Mouse (Mus musculus): ENCODE data around the gene Nob1.

The Nob1 gene

DNA sequence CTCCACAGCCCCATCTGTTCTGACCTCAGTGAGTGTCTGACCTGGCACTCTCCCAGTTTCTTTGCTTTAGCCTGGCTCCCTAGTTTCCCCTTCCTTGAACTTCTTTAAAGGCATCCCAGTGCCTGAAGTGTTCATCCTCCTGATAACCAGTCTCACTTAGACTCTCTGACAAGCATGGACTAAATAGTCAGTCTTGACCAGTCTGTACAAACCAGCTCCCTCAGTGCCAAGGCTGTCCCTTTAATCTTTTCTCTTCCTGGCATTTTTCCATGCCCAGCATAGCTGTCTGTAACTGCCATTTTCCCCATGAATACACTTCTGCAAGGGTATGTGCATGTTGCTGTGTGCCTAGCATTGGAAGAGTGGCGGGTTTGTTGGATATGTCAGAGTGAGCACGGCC lies 39.8 kb downstream of the Nob1 start:
- DNase-seq: no peak

DNA sequence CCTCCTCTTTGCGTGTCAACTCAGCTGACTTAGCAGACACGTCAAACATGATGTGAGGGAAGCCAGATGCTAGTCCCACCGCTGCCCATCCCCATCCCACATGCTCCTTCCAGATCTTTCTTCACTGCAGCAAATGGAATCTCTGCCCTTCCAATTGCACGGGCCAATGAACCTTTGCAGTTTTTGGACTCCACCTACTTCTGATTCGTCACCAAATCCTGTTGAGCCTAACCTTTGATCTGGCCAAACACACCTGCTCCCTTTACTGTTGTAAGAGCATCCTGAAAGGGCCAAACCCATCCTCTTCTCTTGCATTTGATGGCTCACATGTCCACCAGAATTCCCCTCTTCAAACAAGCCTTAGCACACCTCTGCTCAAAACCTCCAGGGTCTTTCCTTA lies 40.2 kb downstream of the Nob1 start:
- DNase-seq: no peak

DNA sequence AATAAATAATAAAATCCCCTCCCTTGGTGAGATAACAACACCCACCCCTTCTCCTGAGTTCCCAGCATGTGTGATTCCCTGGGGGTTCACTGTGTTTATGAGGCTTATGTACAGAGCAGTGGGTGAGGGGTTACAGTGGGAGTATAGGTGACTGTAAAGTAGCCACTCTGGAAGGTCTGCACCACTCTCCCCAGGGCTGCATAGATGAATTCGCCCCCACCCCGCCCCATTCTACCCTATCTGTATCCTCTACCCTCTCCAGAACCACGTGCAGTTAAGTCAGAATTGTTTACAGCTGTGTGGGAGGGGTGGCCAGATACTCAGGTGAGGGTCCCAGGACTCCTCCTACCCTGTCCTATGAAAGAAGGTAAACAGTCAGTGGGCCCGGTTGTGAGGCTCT lies 42.0 kb downstream of the Nob1 start:
- DNase-seq: no peak

DNA sequence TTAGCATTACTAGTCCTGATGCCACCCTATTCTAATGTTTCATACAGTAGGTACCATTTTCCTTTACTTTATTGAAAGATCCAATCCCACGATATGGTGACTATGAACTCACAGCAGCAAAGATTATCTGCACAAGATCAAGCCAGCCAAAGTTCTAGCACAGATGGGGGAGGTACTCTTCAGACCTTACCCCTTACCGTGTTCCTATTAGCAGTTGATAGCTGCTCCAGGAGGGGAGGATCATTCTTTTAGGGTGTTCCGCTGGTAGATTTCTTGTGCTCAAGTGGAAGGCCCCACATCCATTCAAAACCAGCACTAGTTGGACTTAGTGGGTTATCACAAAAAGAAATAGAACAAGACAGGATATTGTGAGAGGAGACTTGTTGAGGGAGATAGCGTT lies 43.2 kb downstream of the Nob1 start:
- DNase-seq: no peak

DNA sequence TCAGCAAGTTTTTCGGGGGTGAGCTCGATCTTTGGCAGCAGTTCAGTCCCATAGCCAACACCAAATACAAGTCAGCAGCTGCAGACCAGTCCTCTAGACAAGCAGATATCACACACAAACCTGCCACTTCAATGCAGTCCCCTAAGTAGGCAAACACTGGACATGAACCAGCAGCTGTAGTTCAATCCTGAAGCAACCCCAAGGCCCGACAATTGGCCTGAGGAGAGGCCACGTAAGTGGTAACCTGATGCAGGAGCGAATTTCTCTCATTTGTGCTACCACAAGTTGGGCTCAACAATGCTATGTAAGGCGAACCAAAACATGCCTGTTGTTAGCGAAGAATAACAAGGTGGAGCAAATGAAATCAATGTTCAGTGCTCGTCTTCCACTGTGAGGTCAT lies 44.1 kb downstream of the Nob1 start:
- no peak for DNase-seq

DNA sequence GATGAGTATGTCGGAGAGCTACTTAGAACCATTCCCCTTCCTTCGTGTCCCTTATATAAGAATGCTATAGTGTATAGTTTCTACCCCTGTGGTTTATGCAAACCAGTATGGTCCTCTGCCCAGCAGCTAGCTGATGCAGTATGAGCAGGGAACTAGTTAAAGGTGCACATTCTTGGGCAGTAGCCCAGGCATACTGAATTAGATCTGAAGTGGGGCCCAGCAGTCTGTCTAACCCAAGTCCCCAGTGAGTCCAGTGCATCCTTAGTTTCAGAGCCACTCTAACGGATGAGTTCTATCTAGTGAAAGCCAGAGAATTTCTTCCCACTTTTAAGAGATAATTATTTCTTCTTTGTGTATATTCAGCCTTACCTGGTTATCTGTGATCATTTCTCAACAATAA lies 47.5 kb downstream of the Nob1 start:
- DNase-seq: no peak

DNA sequence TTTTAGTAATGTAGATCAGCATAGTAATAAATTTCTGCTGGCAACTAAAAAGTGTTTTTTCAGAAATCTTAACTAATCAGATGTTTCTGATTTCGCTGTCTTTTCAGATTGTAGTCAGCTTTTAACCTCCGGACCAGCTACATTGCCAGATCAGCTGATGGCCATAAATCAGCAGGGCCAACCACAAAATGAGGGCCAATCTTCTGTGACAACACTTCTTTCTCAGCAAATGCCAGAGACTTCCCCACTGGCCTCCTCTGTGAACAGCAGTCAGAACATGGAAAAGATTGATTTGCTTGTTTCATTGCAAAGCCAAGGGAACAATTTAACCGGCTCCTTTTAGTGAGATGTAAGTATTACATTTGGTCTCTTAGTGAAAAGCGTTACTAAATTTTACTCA lies 54.5 kb downstream of the Nob1 start:
- no peak for DNase-seq

Data from thymus, postnatal 14 days (tissue).